Mouse (Mus musculus): ENCODE results near the gene Qk.

DNA sequence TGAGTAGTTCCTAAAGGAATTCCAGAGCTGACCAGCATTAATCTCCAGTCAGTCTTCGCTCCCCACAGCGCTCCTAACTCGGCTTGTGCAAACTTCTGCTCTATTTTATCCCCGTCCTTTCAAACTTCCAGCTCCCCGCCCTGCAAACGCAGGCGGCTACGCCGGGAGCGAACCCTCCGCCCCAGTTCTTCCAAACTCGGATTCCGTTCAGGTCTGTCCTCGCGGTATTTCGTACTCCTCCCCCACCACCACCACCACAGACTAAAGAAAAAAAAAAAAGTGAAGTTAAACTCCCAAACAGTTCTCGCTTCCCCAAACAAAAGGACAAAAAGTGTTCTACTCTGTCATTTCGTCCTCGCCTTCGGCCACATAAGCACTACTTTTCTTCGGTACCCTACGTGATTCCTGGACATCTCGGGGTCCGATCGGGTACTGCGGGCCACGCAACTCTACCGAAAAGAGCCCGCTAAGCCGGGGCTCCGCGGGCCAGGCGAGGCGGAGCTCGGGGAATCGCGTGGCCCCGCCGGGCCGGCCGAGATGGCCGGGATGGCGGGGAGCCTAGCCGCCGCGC, 1.6 kb downstream of the Qk start:
- no peak for TF ChIP-seq POLR2A (IDR thresholded peaks at IDR 0.05; ENCODE audit: extremely low read depth, insufficient read depth, low read length)
- TF ChIP-seq CTCF (IDR thresholded peaks at IDR 0.05; ENCODE audit: low read depth, low read length), result no peak

Measured in liver, adult 2 months (tissue).